Mouse (Mus musculus) adrenal gland, postnatal 25 days (tissue): Measurements from ENCODE around the gene Hs3st6. TPM values are rescaled to one million over a fixed set of nuclear protein-coding genes. Genes with fewer than 3 reads are reported as not detected.
"Not testable (repeated sequence)": the region's sequence is repeated elsewhere in the genome, so short reads cannot be mapped to it uniquely, and the experiment has no call there.

Experiments used
- DNase-seq: peaks from one replicate; pipeline ENCODE4 v3.0.0; 2021; ENCODE audit warnings: mixed read lengths
- long read RNA-seq: library from polyadenylated mRNA; stranded (forward); transcript quantifications from one replicate; pipeline ENCODE4 v2.0.0, GENCODE M21; 2021
- total RNA-seq: library from RNA; stranded (reverse); gene quantifications from 2 replicates; pipeline ENCODE4 v1.2.3, GENCODE M21; 2021

The Hs3st6 gene
- total RNA-seq, result 2.8 and 3.0 TPM in 2 replicates
- long read RNA-seq, partial matches to known transcripts, result 0 of 3 reads
- long read RNA-seq, other reads (novel, unspliced or antisense), result 1 of 3 reads

DNA sequence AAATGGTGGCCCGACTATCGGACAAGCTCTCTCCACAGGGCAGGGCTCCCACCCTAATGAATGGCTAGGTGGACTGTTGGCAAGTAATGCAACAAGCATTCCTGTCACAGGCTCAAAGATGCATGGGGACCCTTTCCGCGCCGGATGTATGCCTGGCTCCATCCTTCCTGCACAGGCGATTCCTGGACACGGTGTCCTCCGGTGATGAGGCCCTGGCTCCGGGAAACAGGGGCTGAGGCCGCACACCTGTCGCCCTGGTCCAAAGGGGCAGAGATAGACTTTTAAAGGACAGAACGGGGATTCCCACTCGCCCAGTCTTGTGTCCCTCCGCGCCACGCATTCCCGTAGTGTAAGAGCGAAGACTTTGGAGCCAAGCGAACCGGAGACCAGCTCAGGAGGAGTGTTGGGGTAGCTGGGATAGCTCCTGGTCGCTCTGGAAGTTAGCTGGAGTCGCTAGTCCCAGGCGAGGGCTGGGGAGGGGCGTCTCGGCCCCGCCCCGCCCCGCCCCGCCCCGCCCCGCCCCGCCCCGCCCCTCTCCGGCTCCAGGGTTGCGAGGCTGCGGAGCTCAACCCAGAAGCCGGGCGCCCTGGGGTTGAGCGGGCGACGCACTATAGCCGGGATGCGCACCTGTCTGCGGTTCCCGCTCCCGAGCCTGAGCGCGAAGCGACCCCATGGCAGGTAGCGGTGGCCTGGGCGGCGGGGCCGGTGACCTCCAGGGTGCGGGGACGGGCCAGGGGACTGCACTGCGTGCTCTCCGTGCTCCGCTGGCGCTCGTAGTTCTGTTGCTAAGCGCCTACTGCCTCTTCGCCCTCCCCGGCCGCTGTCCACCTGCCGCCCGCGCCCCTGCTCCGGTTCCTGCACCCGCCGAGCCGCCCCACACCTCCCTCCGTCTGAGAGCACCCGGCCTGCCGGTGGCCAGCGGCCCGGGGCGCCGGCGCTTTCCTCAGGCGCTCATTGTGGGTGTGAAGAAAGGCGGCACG, at the start of gene Hs3st6:
Gene Hs3st6, plus strand, starts transcription at position 574 of the 980 bp plus-strand sequence.
- peak; percentile 49 for DNase-seq

GRCm38 (mm10) chr17:24705821-24706220, 47.0 kb upstream of the Hs3st6 start:
- DNase-seq, result no peak

DNA sequence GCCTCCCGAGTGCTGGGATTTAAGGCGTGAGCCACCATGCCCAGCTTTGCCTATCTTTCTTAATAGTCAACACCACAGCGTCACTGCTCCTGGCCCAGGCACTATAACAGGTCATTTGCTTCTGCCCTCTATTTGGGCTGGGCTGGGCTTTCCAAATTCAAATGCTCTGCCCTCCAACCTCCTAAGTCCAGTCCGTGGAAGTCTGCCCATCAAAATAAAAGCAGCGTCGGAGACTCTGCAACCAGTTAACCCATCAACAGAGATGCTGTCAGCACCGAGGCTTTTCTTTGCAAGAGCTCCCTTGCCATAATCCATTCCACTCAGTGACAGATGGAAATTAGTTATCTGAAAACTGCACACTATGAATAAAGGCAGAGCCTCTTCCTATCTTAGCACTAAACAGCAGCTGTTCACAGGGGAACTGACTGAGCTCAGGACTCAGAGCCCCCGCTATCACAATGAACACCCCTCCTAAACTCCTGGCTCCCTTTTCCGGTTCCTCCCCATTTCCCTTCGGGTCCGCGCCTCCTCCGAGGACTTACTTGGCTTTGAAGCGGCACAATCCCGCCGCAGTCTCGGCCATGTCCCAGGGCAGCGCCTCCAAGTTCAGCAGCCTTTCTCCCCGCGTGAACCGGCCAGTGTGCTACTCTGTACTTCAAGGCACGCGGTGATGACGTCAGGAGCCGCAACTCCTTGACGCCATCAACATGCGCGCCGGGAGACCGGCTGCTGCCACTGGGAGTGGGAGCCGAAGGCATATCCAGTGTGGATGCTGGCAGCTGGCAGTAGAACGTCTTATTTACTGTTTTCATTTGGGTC, 45.6 kb upstream of the Hs3st6 start, which contains the start of gene Tbl3:
Gene Tbl3, minus strand, starts transcription at position 679 of the 819 bp plus-strand sequence.
- peak; percentile 93 for DNase-seq

- no peak for DNase-seq
These were observed 44.9 kb upstream of the Hs3st6 start for GRCm38 (mm10) chr17:24707801-24708425.

GRCm38 (mm10) chr17:24708646-24709045, 44.1 kb upstream of the Hs3st6 start:
- DNase-seq, result no peak

DNA sequence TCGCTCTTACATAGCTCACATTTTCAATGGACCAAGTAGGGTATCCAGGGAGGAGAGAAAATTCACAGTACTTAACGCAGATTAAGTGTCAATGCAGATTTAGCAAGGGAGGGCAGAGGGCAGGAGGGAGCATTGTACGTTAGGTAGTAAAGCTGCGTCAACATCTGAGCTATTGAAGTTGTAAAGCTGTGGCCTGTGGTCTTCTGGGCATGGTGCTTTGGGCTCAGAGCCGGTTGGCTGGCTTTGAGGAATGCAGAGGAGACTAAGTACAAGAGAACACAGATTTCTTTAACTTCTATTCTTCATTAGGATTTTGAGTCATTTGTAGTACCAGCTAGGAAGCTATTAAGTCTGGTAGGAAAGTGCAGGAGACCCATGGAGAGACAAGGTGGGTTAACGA, 37.2 kb upstream of the Hs3st6 start:
- no peak for DNase-seq

- DNase-seq, result no peak
These were observed 36.6 kb upstream of the Hs3st6 start for GRCm38 (mm10) chr17:24716166-24716682.

GRCm38 (mm10) chr17:24717943-24718342, 34.8 kb upstream of the Hs3st6 start, which contains the start of the genes Rnf151 and Rps2:
Rnf151 (minus strand) TSS chr17:24718063.
Rps2 (plus strand) TSS chr17:24718116.
- no peak for DNase-seq

GRCm38 (mm10) chr17:24718938-24719337, 33.9 kb upstream of the Hs3st6 start:
- DNase-seq, result not testable (repeated sequence)

- peak; percentile 96 for DNase-seq
These were observed 33.1 kb upstream of the Hs3st6 start for GRCm38 (mm10) chr17:24719494-24720222.

DNA sequence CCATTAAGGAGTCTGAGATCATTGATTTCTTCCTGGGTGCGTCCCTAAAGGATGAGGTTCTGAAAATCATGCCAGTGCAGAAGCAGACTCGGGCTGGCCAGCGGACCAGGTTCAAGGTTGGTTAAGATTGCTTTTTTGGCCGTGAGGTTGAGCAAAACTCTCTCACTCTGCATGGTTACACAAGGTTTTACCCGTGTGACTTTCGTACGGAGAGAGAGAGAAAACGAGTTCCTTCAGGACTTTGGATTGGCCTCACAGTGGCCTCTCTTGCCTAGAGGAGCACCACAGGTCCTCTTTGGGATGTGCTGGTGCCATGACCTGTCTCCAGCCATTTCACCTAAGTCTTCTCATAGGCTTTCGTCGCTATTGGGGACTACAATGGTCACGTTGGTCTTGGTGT, 32.2 kb upstream of the Hs3st6 start:
- not testable (repeated sequence) for DNase-seq

DNA sequence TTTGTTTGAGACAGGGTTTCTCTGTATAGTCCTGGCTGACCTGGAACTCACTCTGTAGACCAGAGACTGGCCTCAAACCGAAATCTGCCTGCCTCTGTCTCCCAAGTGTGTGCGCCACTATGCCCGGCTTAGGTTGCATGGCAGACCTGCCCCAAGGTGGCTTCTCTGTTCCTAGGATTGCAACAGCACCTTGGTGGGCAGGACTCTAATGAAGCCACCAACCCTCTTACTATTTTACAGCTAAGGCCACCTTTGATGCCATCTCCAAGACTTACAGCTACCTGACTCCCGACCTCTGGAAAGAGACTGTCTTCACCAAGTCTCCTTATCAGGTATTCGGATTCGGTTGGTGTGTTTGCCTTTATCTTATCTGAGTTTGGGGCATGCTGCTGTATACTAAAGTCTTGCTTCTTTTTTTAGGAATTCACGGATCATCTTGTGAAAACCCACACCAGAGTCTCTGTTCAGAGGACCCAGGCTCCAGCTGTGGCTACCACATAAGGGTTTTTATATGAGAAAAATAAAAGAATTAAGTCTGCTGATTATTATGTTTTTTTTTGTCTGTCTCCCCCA, 31.3 kb upstream of the Hs3st6 start:
- not testable (repeated sequence) for DNase-seq

DNA sequence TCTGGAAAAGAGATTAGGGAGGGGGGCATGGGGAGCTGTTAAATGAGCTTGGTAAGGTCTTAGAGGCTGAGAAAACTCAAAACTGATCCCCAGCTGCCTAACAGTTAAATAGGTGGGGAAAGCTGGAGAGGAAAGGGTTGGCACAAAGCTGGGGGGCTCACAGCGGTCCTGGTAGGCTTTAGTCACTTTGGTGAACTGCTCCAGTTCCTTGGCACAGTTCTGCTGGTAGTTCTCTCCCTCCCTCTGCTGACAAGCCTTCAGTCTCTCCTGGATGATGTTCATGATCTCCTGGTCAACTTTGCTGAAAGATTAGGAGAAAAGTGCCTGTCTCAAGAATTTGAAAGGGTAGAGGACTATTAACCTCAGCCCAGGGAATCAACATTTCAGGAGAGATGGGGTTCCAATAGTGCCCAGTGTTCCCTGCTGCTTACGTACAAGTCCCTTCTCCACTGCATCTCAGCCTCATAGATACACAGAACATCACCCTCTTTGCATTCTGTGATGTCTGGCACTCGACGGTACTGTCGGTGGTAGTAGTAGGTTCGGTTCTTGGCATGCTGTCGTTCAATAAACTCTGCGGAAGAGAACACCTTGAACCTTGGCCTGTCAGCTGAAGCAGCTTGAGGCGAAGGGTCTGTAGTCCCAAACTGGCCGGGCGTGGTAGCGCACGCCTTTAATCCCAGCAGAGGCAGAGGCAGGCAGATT, 30.4 kb upstream of the Hs3st6 start:
- no peak for DNase-seq

GRCm38 (mm10) chr17:24723122-24723880, 29.5 kb upstream of the Hs3st6 start:
- DNase-seq, result no peak

- DNase-seq, result no peak
These were observed 29.0 kb upstream of the Hs3st6 start for GRCm38 (mm10) chr17:24723881-24724180.

- DNase-seq, result peak; percentile 98
These were observed 28.6 kb upstream of the Hs3st6 start, which contains the start of gene Ndufb10 for GRCm38 (mm10) chr17:24724184-24724583. Ndufb10 (minus strand) TSS chr17:24724478.

DNA sequence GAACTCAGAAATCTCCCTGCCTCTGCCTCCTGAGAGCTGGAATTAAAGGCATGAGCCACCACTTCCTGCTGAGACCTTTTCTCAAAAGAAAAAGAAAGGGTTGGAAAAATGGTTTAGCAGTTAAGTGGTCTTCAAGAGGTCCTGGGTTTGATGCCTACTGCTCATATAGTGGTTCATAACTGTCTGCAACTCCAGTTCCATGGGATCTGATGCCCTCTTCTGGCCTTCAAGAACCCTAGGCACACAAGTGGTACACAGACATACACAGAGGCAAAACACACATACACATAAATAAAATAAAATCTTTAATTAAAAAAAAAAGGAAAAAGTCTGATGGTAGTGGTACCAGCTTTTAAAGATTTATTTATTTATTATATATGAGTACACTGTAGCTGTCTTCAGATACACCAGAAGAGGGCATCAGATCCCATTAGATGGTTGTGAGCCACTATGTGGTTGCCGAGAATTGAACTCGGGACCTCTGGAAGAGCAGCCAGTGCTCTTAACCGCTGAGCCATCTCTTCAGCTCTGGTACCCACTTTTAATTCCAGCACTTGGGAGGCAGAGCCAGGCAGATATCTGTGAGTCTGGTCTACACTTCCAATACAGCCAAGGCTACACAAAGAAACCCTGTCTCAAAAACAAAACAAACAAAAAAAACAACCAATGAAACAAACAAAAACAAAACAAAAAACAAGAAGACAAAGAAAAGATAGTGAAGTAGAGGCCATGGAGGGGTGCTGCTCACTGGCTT, 27.0 kb upstream of the Hs3st6 start:
- no peak for DNase-seq

- no peak for DNase-seq
These were observed 25.2 kb upstream of the Hs3st6 start, which contains the start of gene Rpl3l for GRCm38 (mm10) chr17:24727618-24728017. Rpl3l (plus strand) TSS chr17:24727820.
